Mouse (Mus musculus) layer of hippocampus, postnatal 25 days (tissue): ENCODE measurements around the gene Rhoc. TPM values are rescaled to one million over a fixed set of nuclear protein-coding genes. Genes with fewer than 3 reads are reported as not detected.
"Not testable (repeated sequence)": the region's sequence is repeated elsewhere in the genome, so short reads cannot be mapped to it uniquely, and the experiment has no call there.

Source experiments
- DNase-seq, 2 experiments: peaks; one replicate each; pipeline ENCODE4 v3.0.0; 2022; ENCODE audit warnings: mixed read lengths in 2 of 2, low spot score in 1 of 2; ENCODE audit errors: extremely low spot score in 1 of 2
- total RNA-seq, 2 experiments: library from RNA; stranded (reverse); gene quantifications; 2 replicates each; pipeline ENCODE4 v1.2.3; 2021

The Rhoc gene
- total RNA-seq, 2 experiments from 2014 or later = 25.8 to 26.2 TPM

DNA sequence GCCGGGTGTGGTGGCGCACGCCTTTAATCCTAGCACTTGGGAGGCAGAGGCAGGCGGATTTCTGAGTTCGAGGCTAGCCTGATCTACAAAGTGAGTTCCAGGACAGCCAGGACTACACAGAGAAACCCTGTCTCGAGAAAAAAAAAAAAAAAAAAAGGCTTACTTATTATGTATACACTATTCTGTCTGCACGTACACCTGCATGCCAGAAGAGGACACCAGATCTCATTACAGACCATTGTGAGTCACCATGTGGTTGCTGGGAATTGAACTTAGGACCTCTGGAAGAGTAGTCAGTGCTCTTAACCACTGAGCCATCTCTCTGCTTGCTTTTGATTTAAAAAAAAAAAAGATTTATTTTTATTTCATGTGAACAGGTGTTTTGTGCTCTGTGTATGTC is 25.1 kb downstream of the Rhoc start:
- not testable (repeated sequence) for DNase-seq

GRCm38 (mm10) chr3:104814746-104815145 is 26.6 kb downstream of the Rhoc start:
- DNase-seq = no peak

- DNase-seq = no peak
These were observed 27.2 kb downstream of the Rhoc start for GRCm38 (mm10) chr3:104815346-104815745.

DNA sequence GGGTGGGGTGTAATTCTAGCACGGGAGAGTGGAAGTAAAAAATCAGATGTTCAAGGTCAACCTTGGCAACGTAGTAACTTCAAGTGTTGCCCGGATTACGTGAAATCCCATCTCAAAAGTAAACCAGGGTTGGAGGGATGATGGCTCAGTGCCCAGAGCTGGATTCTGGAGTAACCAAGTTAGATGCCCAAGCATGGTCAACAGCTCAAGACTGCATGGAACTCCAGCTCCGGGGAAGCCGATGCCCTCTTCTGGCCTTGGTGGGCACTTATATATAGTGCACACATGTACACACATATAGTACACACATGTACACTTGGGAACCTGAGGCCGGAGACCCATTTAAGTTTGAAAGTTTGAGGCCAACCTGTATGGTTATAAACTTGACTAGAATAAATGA is 28.0 kb downstream of the Rhoc start:
- no peak for DNase-seq

DNA sequence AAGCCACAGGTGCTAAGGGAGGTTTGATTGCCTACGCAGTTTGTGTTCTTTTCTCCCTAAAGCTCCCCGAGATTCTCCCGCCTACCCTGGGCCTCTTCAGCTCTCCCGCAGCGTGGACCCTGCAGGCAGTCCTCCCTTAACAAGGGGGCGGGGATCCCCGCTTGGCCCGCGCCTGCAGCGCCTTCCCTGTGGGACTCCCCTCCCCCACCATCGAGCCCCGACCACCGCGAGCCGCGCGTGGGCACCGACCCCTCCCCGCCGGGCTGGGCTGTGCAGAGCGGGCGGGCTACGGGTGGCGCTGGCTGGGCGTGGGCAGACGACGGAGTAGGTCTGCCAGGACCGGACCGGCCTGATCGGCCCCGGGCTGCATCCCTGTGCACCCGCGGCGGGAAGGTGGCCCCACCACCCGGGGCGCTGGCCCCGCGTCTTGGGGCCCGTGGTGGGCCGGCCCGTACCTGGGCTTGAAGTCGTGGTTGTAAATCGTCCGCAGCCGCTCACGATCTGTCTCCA is 29.4 kb downstream of the Rhoc start:
- DNase-seq = peak; percentile 43 to 47

- peak; percentile 38 to 42 for DNase-seq
These were observed 30.0 kb downstream of the Rhoc start, which contains the start of gene Mov10 for GRCm38 (mm10) chr3:104817991-104818748. Gene Mov10, minus strand, starts transcription at chr3:104818563.

DNA sequence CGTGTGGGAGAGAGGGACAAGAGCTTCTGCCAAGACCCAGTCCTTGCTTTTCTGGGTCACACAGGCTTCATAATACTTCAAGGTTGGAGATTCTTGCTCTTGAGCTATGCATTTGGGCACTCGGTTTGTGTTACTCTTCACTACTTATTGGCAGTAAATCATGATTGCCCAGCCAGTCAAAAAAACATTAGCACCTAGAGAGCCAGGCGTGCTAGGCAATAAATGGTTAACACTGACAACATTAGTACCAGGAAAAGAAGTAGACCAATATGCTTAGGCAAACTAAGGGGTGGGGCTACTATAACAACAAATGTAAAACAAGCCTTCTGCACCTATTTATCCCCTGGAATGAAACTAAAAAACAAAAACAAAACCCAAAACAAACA is 30.6 kb downstream of the Rhoc start:
- DNase-seq = no peak

GRCm38 (mm10) chr3:104820426-104820825 is 32.3 kb downstream of the Rhoc start:
- no peak for DNase-seq

GRCm38 (mm10) chr3:104822413-104822812 is 34.2 kb downstream of the Rhoc start:
- no peak for DNase-seq

- DNase-seq = no peak
These were observed 47.6 kb downstream of the Rhoc start for GRCm38 (mm10) chr3:104835797-104836196.

DNA sequence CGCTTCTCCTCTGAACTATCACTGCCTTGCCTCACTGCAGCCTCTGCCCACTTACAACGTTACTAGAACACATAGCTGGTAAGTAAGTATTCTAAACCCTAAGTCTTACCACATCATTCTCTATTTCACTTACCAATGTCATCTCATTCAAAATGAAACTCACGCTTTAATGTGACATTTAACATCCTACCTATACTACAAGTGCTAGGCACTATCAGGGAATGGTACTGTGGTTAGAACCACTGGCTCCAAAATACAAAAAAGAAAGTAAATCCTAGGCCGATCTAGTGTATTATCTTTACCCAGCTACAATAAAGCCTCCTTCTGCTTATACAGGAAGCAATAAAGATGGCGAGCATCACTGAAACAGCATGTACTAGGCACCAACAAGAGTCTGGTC is 52.9 kb downstream of the Rhoc start:
- no peak for DNase-seq

Other genes with a start within 250 kb of the Rhoc start
- gene Slc16a1, start 149.7 kb upstream of the Rhoc start, total RNA-seq = 10 to 100 TPM; 28.4 to 34.3 TPM
- gene Ppm1j, start 7.3 kb upstream of the Rhoc start, total RNA-seq = under 1 TPM; 0.63 to 0.79 TPM
- not detected for gene Fam19a3, start 6.5 kb upstream of the Rhoc start, total RNA-seq
- 10 to 100 TPM in 1 of 2 experiments, 1 to 10 TPM in 1; 7.0 to 12.5 TPM for gene Mov10, start 30.2 kb downstream of the Rhoc start, total RNA-seq
- gene St7l, start 75.6 kb downstream of the Rhoc start, total RNA-seq = 10 to 100 TPM; 36.1 to 43.6 TPM
- 10 to 100 TPM; 47.1 to 47.8 TPM for gene Capza1, start 76.1 kb downstream of the Rhoc start, total RNA-seq
- gene Wnt2b, start 173.5 kb downstream of the Rhoc start, total RNA-seq = under 1 TPM; 0.23 to 0.66 TPM